Mouse (Mus musculus): ENCODE results near the gene Pih1d1.

Gene Pih1d1

GRCm38 (mm10) chr7:45193406-45193805, 39.3 kb downstream of the Pih1d1 start:
- no peak for DNase-seq (ENCODE audit: low read depth, low spot score)

GRCm38 (mm10) chr7:45193871-45194785, 40.0 kb downstream of the Pih1d1 start:
- no peak for DNase-seq (ENCODE audit: low read depth, low spot score)

GRCm38 (mm10) chr7:45195341-45196175, 41.5 kb downstream of the Pih1d1 start:
- no peak for DNase-seq (ENCODE audit: low read depth, low spot score)

GRCm38 (mm10) chr7:45196176-45196535, 42.1 kb downstream of the Pih1d1 start:
- no peak for DNase-seq (ENCODE audit: low read depth, low spot score)

GRCm38 (mm10) chr7:45196994-45197393, 42.9 kb downstream of the Pih1d1 start:
- no peak for DNase-seq (ENCODE audit: low read depth, low spot score)

- DNase-seq (ENCODE audit: low read depth, low spot score): peak; percentile 75
These were observed 44.3 kb downstream of the Pih1d1 start for GRCm38 (mm10) chr7:45198435-45198834.

GRCm38 (mm10) chr7:45198961-45199360, 44.9 kb downstream of the Pih1d1 start:
- no peak for DNase-seq (ENCODE audit: low read depth, low spot score)

GRCm38 (mm10) chr7:45202654-45203053, 48.6 kb downstream of the Pih1d1 start:
- no peak for DNase-seq (ENCODE audit: low read depth, low spot score)

GRCm38 (mm10) chr7:45204380-45205143, 50.5 kb downstream of the Pih1d1 start, which contains the start of gene Ccdc155:
Ccdc155 (minus strand) TSS chr7:45204892.
- DNase-seq (ENCODE audit: low read depth, low spot score): peak; percentile 99

GRCm38 (mm10) chr7:45208260-45208659, 54.2 kb downstream of the Pih1d1 start:
- DNase-seq (ENCODE audit: low read depth, low spot score): no peak

Data from mesoderm, embryonic 11.5 days (tissue).